Mouse (Mus musculus) frontal cortex, postnatal 10 days (tissue): ENCODE data around the gene Kcnj11.

ENCODE experiments used
- DNase-seq, 2 experiments: peaks; one replicate each; pipeline ENCODE4 v3.0.0; 2022; ENCODE audit warnings: low spot score in 2 of 2, mixed read lengths in 1 of 2

The Kcnj11 gene

GRCm38 (mm10) chr7:46100563-46100962 lies at the start of gene Kcnj11:
Gene Kcnj11 (minus strand): TSS chr7:46100764.
- DNase-seq: peak; percentile 57 to 78

- DNase-seq: no peak
Observed at GRCm38 (mm10) chr7:46147417-46147816, 46.9 kb upstream of the Kcnj11 start.

- DNase-seq: no peak
Observed at GRCm38 (mm10) chr7:46146675-46147308, 46.2 kb upstream of the Kcnj11 start.

DNA sequence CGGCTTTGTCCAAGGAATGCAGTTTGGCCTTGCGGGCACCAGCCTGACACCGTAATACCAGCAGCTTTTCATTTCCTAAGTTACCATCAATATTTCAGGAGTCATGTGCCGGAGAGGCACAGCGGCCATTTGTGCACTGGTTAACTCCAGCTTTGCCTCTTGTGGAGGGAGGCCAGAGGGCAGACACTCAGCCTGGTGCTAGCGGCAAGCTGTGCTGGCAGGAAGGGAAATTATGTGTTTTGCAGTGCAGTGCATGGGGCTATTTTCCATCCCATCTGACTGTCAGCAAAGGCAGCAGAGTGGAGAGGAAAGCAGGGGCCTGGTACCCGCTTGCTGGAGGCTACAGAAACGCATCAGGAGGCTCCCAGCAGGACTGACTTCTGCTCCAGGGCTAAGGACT lies 43.5 kb upstream of the Kcnj11 start:
- no peak for DNase-seq

- no peak for DNase-seq
Observed at GRCm38 (mm10) chr7:46138329-46138930, 37.9 kb upstream of the Kcnj11 start.

- DNase-seq: no peak
Observed at GRCm38 (mm10) chr7:46133858-46134257, 33.3 kb upstream of the Kcnj11 start.

- no peak for DNase-seq
Observed at GRCm38 (mm10) chr7:46132229-46132628, 31.7 kb upstream of the Kcnj11 start.

GRCm38 (mm10) chr7:46131806-46132205 lies 31.2 kb upstream of the Kcnj11 start:
- DNase-seq: no peak

DNA sequence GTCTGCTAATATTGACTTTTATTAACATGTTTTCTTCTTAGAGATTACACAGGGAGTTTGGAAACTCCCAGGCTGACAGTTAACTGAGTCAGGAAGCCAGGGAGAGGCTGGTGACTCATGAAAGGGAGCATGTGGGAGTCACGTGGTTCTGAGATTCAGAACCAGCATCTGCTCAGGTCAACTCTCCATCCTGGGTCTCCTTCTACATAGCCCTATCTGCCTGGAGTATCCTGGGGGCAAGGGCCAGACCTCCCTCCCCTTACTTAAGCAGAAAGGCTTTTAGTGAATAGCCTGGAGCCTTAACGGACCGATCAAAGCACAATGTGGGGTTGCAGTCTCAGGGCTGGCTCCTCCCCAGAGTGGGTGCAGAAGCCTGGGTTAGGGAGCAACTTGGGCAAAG lies 30.7 kb upstream of the Kcnj11 start:
- DNase-seq: no peak

- no peak for DNase-seq
Observed at GRCm38 (mm10) chr7:46130723-46131122, 30.2 kb upstream of the Kcnj11 start.

DNA sequence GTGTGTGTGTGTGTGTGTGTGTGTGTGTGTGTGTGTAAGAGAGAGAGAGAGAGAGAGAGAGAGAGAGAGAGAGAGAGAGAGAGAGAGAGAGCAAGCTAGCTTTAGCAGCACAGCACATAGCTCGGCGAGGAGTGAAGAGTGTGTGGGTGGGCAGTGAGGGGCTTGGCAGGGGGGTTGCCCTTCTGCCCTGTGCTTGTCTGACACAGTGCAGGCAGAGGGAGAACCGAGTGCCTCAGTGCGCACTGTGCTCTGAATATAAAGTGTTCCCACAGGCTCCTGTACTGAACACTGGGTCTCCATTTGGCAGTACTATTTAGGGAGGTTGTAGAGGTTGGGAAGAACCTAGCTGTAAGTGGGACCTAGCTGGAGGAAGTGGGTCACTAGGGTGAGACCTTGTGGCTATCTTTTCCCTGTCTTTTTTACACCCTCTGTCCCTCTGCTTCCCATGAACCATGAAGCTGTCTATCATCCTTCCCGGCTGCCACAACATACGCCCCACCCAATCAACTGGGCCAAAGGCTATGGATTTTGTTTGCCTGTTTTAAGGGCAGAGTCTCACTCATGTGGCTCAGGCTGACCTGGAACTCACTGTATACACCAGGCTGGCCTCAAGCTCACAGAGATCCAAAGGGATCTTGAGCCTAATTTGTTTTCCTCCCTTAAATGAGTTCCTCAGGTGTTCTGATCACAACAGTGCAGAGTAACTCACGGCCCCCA lies 29.1 kb upstream of the Kcnj11 start:
- no peak for DNase-seq

DNA sequence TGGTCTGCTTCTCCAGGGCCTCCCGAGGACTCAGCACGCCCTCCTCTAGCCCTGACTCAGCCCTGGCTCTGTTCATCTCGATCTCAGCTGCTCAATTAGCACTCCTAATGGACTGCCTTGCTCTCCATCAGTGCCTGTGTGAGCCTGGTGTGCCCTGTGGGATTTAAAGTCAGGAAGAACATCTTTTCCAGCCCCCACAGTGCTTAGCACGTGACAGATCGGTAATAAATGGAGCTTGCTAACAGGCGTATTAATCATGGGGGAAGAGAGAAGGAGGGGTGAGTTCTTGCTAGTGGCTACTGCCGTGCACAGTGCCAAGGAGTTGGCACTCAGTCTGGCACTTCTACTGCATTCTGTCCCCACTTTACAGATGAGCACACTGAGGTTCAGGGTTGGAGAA lies 27.6 kb upstream of the Kcnj11 start:
- no peak for DNase-seq

GRCm38 (mm10) chr7:46125340-46125739 lies 24.8 kb upstream of the Kcnj11 start:
- DNase-seq: no peak

DNA sequence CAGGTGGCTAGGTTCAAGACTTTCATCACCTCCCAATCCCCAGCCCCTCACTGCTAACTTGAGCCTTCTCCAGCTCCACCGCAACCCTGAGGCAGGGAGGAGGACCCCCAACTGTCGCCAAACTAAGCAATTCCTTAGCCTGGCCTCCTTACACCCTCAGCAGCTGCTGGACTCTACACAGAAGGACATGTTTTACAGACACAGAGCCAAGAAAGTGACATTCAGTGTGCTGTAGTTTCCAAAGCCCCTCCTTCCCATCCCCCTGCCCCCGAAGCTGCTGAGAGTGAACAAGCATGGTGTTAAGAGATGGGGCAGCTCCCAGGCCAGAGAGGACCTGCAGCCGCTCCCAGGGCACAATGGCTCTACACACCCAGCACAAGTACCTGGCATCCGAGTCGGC lies 23.9 kb upstream of the Kcnj11 start:
- DNase-seq: no peak

DNA sequence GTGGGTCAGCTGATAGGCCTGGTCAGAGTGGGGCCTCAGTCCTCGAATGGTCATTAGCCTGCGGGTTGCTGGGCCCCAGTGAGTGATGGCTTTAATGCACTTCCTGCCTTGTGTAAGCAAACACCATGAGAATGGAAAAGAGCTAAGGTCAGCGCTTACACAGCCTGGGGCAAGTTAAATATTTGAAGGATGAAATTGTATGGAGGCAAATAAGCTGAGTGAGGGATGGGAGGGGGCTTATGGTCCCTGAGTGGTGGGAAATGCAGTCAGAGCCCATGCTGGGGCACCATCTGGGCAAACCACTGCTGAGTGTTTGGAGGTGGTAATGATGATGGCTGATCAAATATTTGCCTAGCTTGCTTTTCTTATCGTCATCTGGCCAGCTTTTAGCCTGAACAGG lies 22.4 kb upstream of the Kcnj11 start:
- DNase-seq: no peak

GRCm38 (mm10) chr7:46117035-46117434 lies 16.5 kb upstream of the Kcnj11 start:
- no peak for DNase-seq

DNA sequence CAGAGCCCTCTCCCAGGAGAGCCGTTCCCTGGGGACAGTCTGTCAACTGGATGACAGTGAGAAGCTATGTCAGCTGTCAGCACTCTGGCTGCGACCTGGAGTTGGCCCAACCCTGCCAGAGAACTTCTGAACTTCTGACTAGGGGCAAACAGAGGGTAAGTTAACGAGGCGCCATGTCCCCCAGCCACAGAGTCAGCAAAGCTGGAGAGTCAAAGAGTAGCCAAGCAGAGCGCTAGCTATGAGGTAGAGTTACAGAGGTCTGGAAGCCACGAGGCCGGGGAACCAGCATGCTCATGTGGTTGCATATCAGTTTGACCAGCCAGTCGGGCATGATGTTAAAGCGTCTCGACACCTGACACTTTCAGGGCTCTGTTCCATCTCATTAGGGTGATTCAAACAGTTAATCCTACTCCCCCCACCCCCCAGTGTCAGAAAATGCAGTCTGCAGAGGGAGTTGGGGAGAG lies 15.6 kb upstream of the Kcnj11 start:
- DNase-seq: no peak

DNA sequence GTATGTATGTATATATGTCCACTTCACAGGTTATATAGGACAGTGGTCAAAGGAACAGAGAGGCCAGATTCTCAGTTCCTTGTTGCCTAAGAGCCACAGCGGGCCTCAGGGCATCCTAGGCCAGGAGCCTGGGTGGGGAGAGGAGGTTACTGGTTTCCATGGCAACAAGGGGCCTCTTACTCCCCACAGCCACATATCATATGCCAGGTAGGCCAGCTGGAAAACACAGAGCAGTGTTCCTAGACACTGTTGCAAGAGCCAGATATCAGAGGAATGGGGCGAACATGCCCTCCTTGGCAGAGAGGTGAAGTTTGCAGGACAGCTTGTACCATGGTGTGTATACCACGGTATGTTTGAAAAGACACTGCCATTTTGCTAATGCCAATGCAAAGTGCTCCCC lies 12.9 kb upstream of the Kcnj11 start:
- DNase-seq: no peak

DNA sequence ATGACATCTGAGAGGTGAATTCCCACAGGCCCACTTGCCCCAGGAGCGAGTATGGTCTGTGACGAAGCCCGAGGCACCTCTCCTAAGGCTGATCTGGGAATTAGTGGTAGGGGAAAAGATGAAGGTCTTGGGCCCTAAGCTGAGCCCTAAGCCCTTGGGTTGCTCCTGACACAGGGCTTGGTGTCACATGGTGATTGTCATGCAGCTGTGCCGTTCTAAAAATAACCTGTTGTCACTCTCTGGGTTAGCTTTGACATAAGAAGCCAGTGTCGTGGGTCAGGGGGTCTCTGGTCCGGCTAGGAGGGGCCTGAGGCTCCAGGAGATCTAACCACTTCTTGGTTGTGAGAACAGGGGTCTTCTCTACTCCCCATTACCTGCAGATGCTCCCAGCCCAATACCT lies 11.4 kb upstream of the Kcnj11 start:
- DNase-seq: no peak

GRCm38 (mm10) chr7:46111212-46111817 lies 10.8 kb upstream of the Kcnj11 start:
- no peak for DNase-seq

DNA sequence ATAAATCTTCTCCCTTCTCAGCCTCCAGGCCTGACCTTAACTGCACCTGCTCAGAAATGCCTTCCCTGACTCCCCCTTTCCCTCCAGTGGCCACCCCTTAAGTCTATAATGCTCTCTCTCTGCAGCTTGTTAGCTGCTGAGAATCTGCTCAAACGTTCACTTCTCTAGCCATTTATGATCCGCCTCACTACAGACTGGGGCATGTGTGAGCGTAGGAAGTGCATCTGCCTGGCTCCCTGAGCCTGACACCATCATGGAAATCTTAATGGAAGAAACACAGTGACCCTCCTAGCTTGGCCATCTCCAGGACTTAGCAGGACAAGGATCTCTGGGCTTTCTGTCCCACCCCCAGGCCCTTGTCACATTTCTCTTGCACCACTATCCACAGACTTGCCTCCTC lies 9.5 kb upstream of the Kcnj11 start:
- no peak for DNase-seq

DNA sequence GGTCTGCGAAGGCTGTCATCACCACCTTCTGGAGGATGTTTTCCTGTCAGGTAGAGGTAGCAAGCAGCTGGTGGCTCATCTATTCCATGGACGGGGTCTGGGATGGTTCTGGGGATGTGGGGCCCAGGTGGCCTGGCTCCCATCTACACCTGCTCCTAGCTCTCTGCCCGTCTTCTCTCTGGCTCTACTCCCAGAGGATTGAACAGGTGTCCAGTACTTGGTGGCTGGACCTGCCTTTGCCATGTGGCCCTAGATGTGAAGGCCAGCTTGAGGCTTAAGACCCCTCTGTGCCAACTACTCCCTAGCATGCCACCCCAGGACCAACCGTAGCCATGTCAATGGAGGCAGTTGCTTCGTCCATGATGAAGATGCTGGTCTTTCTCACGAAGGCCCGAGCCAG lies 4.9 kb upstream of the Kcnj11 start:
- DNase-seq: no peak
